27 mouse cellular contexts compared by ENCODE assay signal in genomic region chr4:123034841-123035240, GRCm38 (mm10). TPM values are rescaled to one million over a fixed set of nuclear protein-coding genes. Genes with fewer than 3 reads are reported as not detected.
A peak's percentile ranks its signal among the peaks of the same experiment; 100 is the strongest.
DNase-seq lines count a peak whose midpoint lies in the region; ATAC-seq and TF ChIP-seq lines count a peak whose summit lies in the region.
"Had no signal": no experiment of that assay in that cellular context is flagged by ENCODE, and none has a peak within 500 bp of the region (broad histone marks: within the 10 kb centered on the region; RNA-seq: fewer than 3 reads in every experiment).

No protein-coding gene starts in this region.

- no peak overlapping the region for H3K4me2 ChIP-seq in hindbrain, embryonic 12.5 days (replicated peaks)
- H3K4me2 ChIP-seq in hindbrain, embryonic 14.5 days (replicated peaks): no peak overlapping the region
- no peak overlapping the region for H3K4me2 ChIP-seq in liver, postnatal 0 days (ENCODE audit: low read depth, low read length)
- no peak overlapping the region for H3K4me2 ChIP-seq in liver, embryonic 12.5 days
- no peak overlapping the region for H3K4me2 ChIP-seq in limb, embryonic 14.5 days (replicated peaks; ENCODE audit: low read depth, low read length, severe bottlenecking)
- no peak overlapping the region for H3K4me2 ChIP-seq in kidney, embryonic 15.5 days
- H3K4me2 ChIP-seq: embryonic facial prominence, embryonic 12.5 days; forebrain, embryonic 13.5 days; heart, embryonic 13.5 days; hindbrain, embryonic 13.5 days had no signal

- peaks cover 6% of the 10 kb centered on the region for H3K4me1 ChIP-seq in hindbrain, embryonic 12.5 days
- no peaks in the 10 kb centered on the region for H3K4me1 ChIP-seq in hindbrain, embryonic 14.5 days (replicated peaks; ENCODE audit: control insufficient read depth, insufficient read depth, low read length)
- peaks cover 5% of the 10 kb centered on the region; the same call in 1 of the 2 replicates for H3K4me1 ChIP-seq in liver, postnatal 0 days (ENCODE audit: insufficient read depth)
- no peaks in the 10 kb centered on the region for H3K4me1 ChIP-seq in liver, embryonic 12.5 days
- no peaks in the 10 kb centered on the region for H3K4me1 ChIP-seq in limb, embryonic 14.5 days (ENCODE audit: control insufficient read depth, insufficient read depth, low read length)
- no peaks in the 10 kb centered on the region for H3K4me1 ChIP-seq in kidney, embryonic 15.5 days
- H3K4me1 ChIP-seq: embryonic facial prominence, embryonic 12.5 days; forebrain, embryonic 10.5 days had no signal

- H3K9me3 ChIP-seq in hindbrain, embryonic 12.5 days (replicated peaks): no peaks in the 10 kb centered on the region
- no peaks in the 10 kb centered on the region for H3K9me3 ChIP-seq in hindbrain, embryonic 14.5 days (ENCODE audit: control insufficient read depth, low read length)
- no peaks in the 10 kb centered on the region for H3K9me3 ChIP-seq in liver, postnatal 0 days (ENCODE audit: low read length)
- no peaks in the 10 kb centered on the region for H3K9me3 ChIP-seq in liver, embryonic 12.5 days (replicated peaks)
- H3K9me3 ChIP-seq in limb, embryonic 14.5 days (ENCODE audit: control insufficient read depth, low read length): no peaks in the 10 kb centered on the region
- H3K9me3 ChIP-seq in kidney, embryonic 15.5 days (replicated peaks): no peaks in the 10 kb centered on the region
- H3K9me3 ChIP-seq: embryonic facial prominence, embryonic 12.5 days; forebrain, embryonic 10.5 days; forebrain, embryonic 13.5 days; heart, embryonic 10.5 days; heart, embryonic 13.5 days; hindbrain, embryonic 13.5 days had no signal

- no peak for TF ChIP-seq EP300 in liver, postnatal 0 days (IDR thresholded peaks at IDR 0.05; ENCODE audit: low read depth)

- H3K9ac ChIP-seq in hindbrain, embryonic 12.5 days: no peak overlapping the region
- no peak overlapping the region for H3K9ac ChIP-seq in hindbrain, embryonic 14.5 days
- no peak overlapping the region for H3K9ac ChIP-seq in liver, postnatal 0 days (replicated peaks)
- no peak overlapping the region for H3K9ac ChIP-seq in liver, embryonic 12.5 days
- no peak overlapping the region for H3K9ac ChIP-seq in limb, embryonic 14.5 days (ENCODE audit: low read depth, low read length, severe bottlenecking)
- no peak overlapping the region for H3K9ac ChIP-seq in kidney, embryonic 15.5 days
- H3K9ac ChIP-seq: embryonic facial prominence, embryonic 12.5 days; forebrain, embryonic 13.5 days; heart, embryonic 13.5 days; hindbrain, embryonic 13.5 days had no signal

- no peak for TF ChIP-seq POLR2A in limb, embryonic 14.5 days (IDR thresholded peaks at IDR 0.05; ENCODE audit: borderline replicate concordance, extremely low read depth, insufficient read depth, insufficient read length)

- 0 out of 2 replicates have a peak overlapping the region, but pooled peaks have one; percentile 0 for H3K27ac ChIP-seq in hindbrain, embryonic 12.5 days
- H3K27ac ChIP-seq in hindbrain, embryonic 14.5 days: no peak overlapping the region
- H3K27ac ChIP-seq in liver, postnatal 0 days (ENCODE audit: low read depth): no peak overlapping the region
- no peak overlapping the region for H3K27ac ChIP-seq in liver, embryonic 12.5 days
- H3K27ac ChIP-seq in limb, embryonic 14.5 days (replicated peaks; ENCODE audit: low read depth, low read length): no peak overlapping the region
- H3K27ac ChIP-seq in kidney, embryonic 15.5 days: no peak overlapping the region
- H3K27ac ChIP-seq: embryonic facial prominence, embryonic 12.5 days; forebrain, embryonic 10.5 days; forebrain, embryonic 13.5 days; heart, adult 2 months; heart, embryonic 10.5 days; heart, embryonic 13.5 days; hindbrain, embryonic 13.5 days; hindbrain, postnatal 0 days had no signal

- H3K4me3 ChIP-seq in hindbrain, embryonic 12.5 days: no peak overlapping the region
- no peak overlapping the region for H3K4me3 ChIP-seq in hindbrain, embryonic 14.5 days (replicated peaks; ENCODE audit: low read length)
- H3K4me3 ChIP-seq in liver, postnatal 0 days (ENCODE audit: low read depth, low read length): no peak overlapping the region
- no peak overlapping the region for H3K4me3 ChIP-seq in liver, embryonic 12.5 days
- no peak overlapping the region for H3K4me3 ChIP-seq in limb, embryonic 14.5 days (replicated peaks; ENCODE audit: low read length)
- no peak overlapping the region for H3K4me3 ChIP-seq in kidney, embryonic 15.5 days (replicated peaks)
- H3K4me3 ChIP-seq: embryonic facial prominence, embryonic 12.5 days; forebrain, embryonic 10.5 days; forebrain, embryonic 13.5 days; heart, adult 2 months; heart, embryonic 10.5 days; heart, embryonic 13.5 days; hindbrain, embryonic 13.5 days had no signal

- peaks cover 42% of the 10 kb centered on the region for H3K36me3 ChIP-seq in hindbrain, embryonic 12.5 days
- H3K36me3 ChIP-seq in hindbrain, embryonic 14.5 days (replicated peaks; ENCODE audit: control insufficient read depth, insufficient read depth): peaks cover 35% of the 10 kb centered on the region
- H3K36me3 ChIP-seq in liver, postnatal 0 days (replicated peaks; ENCODE audit: insufficient read depth, low read length): peaks cover 18% of the 10 kb centered on the region
- H3K36me3 ChIP-seq in liver, embryonic 12.5 days: peaks cover 54% of the 10 kb centered on the region
- peaks cover 41% of the 10 kb centered on the region for H3K36me3 ChIP-seq in limb, embryonic 14.5 days (ENCODE audit: control insufficient read depth, insufficient read depth, low read length)
- H3K36me3 ChIP-seq in kidney, embryonic 15.5 days: peaks cover 61% of the 10 kb centered on the region

- DNase-seq in hindbrain, embryonic 14.5 days (ENCODE audit: low spot score): no peak
- DNase-seq in liver, postnatal 0 days: no peak
- peak; percentile 29 for DNase-seq in limb, embryonic 14.5 days (ENCODE audit: low spot score)
- DNase-seq in skeletal muscle tissue, adult 2 months (ENCODE audit: low read depth, low spot score): peak; percentile 18
- no peak for DNase-seq in urinary bladder, postnatal 25 days (ENCODE audit: low spot score)
- DNase-seq: adrenal gland, adult 8-10 months; adrenal gland, postnatal 25 days; cerebellum, adult 11-12 months; cerebellum, adult 9-10 months; cerebellum, postnatal 14 days; gastrocnemius, postnatal 10 days; gastrocnemius, postnatal 36 days; heart, adult 2 months; heart, postnatal 14 days had no signal

- no peaks in the 10 kb centered on the region for H3K27me3 ChIP-seq in hindbrain, embryonic 12.5 days
- H3K27me3 ChIP-seq in hindbrain, embryonic 14.5 days (ENCODE audit: control insufficient read depth, insufficient read depth, low read length): no peaks in the 10 kb centered on the region
- no peaks in the 10 kb centered on the region for H3K27me3 ChIP-seq in liver, postnatal 0 days (ENCODE audit: insufficient read depth, low read length)
- H3K27me3 ChIP-seq in liver, embryonic 12.5 days (replicated peaks): no peaks in the 10 kb centered on the region
- no peaks in the 10 kb centered on the region for H3K27me3 ChIP-seq in limb, embryonic 14.5 days (ENCODE audit: control insufficient read depth, insufficient read depth, low read length)
- no peaks in the 10 kb centered on the region for H3K27me3 ChIP-seq in kidney, embryonic 15.5 days
- H3K27me3 ChIP-seq: embryonic facial prominence, embryonic 12.5 days; forebrain, embryonic 13.5 days; heart, embryonic 13.5 days; hindbrain, embryonic 13.5 days had no signal

- ATAC-seq in hindbrain, embryonic 12.5 days (ENCODE audit: low FRiP score): no peak
- ATAC-seq in hindbrain, embryonic 14.5 days (ENCODE audit: low FRiP score): no peak
- peak; percentile 36; the same call in 1 of the 2 replicates for ATAC-seq in liver, postnatal 0 days
- ATAC-seq in liver, embryonic 12.5 days: no peak
- peak; percentile 41; the same call in 1 of the 2 replicates for ATAC-seq in limb, embryonic 14.5 days (ENCODE audit: low FRiP score, low read depth)
- ATAC-seq in kidney, embryonic 15.5 days (replicated peaks; ENCODE audit: low FRiP score): no peak
- ATAC-seq: activated CD4-positive, CD25-positive, alpha-beta regulatory T cell, adult 4 months; forebrain, embryonic 13.5 days; forebrain, embryonic 16.5 days; hindbrain, postnatal 0 days; inflammation-experienced regulatory T-cells, adult 6 months had no signal

- WGBS in hindbrain, embryonic 12.5 days: 95% methylated on average over 2 of the region's 2 CpGs
- 97% methylated on average over 2 of the region's 2 CpGs for WGBS in hindbrain, embryonic 14.5 days
- 69% methylated on average over 2 of the region's 2 CpGs for WGBS in liver, postnatal 0 days (ENCODE audit: insufficient replicate concordance)
- WGBS in liver, embryonic 12.5 days (ENCODE audit: insufficient replicate concordance): 75% methylated on average over 2 of the region's 2 CpGs
- WGBS in limb, embryonic 14.5 days: 87% methylated on average over 2 of the region's 2 CpGs
- 97% methylated on average over 2 of the region's 2 CpGs for WGBS in kidney, embryonic 15.5 days

- TF ChIP-seq CTCF in liver, postnatal 0 days (IDR thresholded peaks at IDR 0.05; ENCODE audit: low read depth): no peak

RNA-seq across cellular contexts. Expression of gene Trit1, which starts 18.4 kb away (rescaled TPM):
- polyA plus RNA-seq in hindbrain, embryonic 12.5 days (2016; fragmentation: Nextera tagmentation; extraction: Ambion mirVana): 23.3 and 26.7 TPM in 2 replicates
- 19.8 and 24.6 TPM in 2 replicates for polyA plus RNA-seq in hindbrain, embryonic 14.5 days (2014; fragmentation: Nextera tagmentation; extraction: Ambion mirVana)
- 7.1 and 7.5 TPM in 2 replicates for polyA plus RNA-seq in liver, postnatal 0 days (2015; fragmentation: Nextera tagmentation; extraction: Ambion mirVana)
- polyA plus RNA-seq in liver, embryonic 12.5 days (2016; fragmentation: Nextera tagmentation; extraction: Ambion mirVana): 8.9 and 10.9 TPM in 2 replicates
- 13.7 and 15.0 TPM in 2 replicates for polyA plus RNA-seq in limb, embryonic 14.5 days (2012; rRNA removed)
- polyA plus RNA-seq in limb, embryonic 14.5 days (2014; fragmentation: Nextera tagmentation; extraction: Ambion mirVana): 18.9 and 20.1 TPM in 2 replicates
- polyA plus RNA-seq in kidney, embryonic 15.5 days (2015; fragmentation: Nextera tagmentation; extraction: Ambion mirVana): 17.8 and 18.7 TPM in 2 replicates

RNA-seq across cellular contexts. Expression of gene Mycl, which starts 39.4 kb away (rescaled TPM):
- polyA plus RNA-seq in hindbrain, embryonic 12.5 days (2016; fragmentation: Nextera tagmentation; extraction: Ambion mirVana): 103 and 105 TPM in 2 replicates
- 68.7 and 71.9 TPM in 2 replicates for polyA plus RNA-seq in hindbrain, embryonic 14.5 days (2014; fragmentation: Nextera tagmentation; extraction: Ambion mirVana)
- 1.2 and 1.5 TPM in 2 replicates for polyA plus RNA-seq in liver, postnatal 0 days (2015; fragmentation: Nextera tagmentation; extraction: Ambion mirVana)
- 1.2 and 1.6 TPM in 2 replicates for polyA plus RNA-seq in liver, embryonic 12.5 days (2016; fragmentation: Nextera tagmentation; extraction: Ambion mirVana)
- polyA plus RNA-seq in limb, embryonic 14.5 days (2012; rRNA removed): 24.6 and 26.2 TPM in 2 replicates
- 39.2 and 41.1 TPM in 2 replicates for polyA plus RNA-seq in limb, embryonic 14.5 days (2014; fragmentation: Nextera tagmentation; extraction: Ambion mirVana)
- polyA plus RNA-seq in kidney, embryonic 15.5 days (2015; fragmentation: Nextera tagmentation; extraction: Ambion mirVana): 7.8 and 8.1 TPM in 2 replicates
- polyA plus RNA-seq: activated CD4-positive, CD25-positive, alpha-beta regulatory T cell, adult 4 months; inflammation-experienced regulatory T-cells, adult 6 months had no signal

Comparison
In these comparisons a context has a peak if more than half of its experiments do, and no peak if none do; other contexts are left out.
1. ATAC-seq: peak in liver, postnatal 0 days (single experiment) and limb, embryonic 14.5 days (single experiment); none in hindbrain, embryonic 12.5 days (single experiment), hindbrain, embryonic 14.5 days (single experiment), liver, embryonic 12.5 days (single experiment) and kidney, embryonic 15.5 days (single experiment).
2. DNase-seq: peak in limb, embryonic 14.5 days (single experiment) and skeletal muscle tissue, adult 2 months (single experiment); none in hindbrain, embryonic 14.5 days (single experiment), liver, postnatal 0 days (single experiment) and urinary bladder, postnatal 25 days (single experiment).